Mouse (Mus musculus): ENCODE measurements at regions not wholly inside any gene's neighbourhood (a gene's known extent, or its start where the extent isn't known, plus 50 kb on each side); places are given as distances from the start of the nearest gene placed in this dataset.

GRCm38 (mm10) chr6:5663433-5664175 lies 61.8 kb upstream of the Dync1i1 start:
- ChIA-PET POLR2A (interaction anchor here in 1 of 4 experiments (0.6 kb wide), 1 partner anchor 165 kb away, joined by 3 read pairs; no protein-coding TSS in a partner anchor), CTCF (no interaction called here)

- ChIA-PET POLR2A (interaction anchor here in 2 of 4 experiments (0.6 to 0.7 kb wide), 2 partner anchors 105 to 145 kb away, joined by 3 read pairs; no protein-coding TSS in a partner anchor), CTCF (interaction anchor here (0.6 to 2.9 kb wide), 18 partner anchors 8 to 1239 kb away, joined by 3 to 27 read pairs (median 3); no protein-coding TSS in a partner anchor)
These were observed 80.2 kb upstream of the Dync1i1 start for GRCm38 (mm10) chr6:5645150-5645732.

- ChIA-PET POLR2A (no interaction called here), CTCF (interaction anchor here in 3 of 4 experiments (0.6 to 1.6 kb wide), 3 partner anchors 9 to 252 kb away, joined by 3 to 4 read pairs (median 4); no protein-coding TSS in a partner anchor)
These were observed 91.2 kb upstream of the Dync1i1 start for GRCm38 (mm10) chr6:5634222-5634621.

DNA sequence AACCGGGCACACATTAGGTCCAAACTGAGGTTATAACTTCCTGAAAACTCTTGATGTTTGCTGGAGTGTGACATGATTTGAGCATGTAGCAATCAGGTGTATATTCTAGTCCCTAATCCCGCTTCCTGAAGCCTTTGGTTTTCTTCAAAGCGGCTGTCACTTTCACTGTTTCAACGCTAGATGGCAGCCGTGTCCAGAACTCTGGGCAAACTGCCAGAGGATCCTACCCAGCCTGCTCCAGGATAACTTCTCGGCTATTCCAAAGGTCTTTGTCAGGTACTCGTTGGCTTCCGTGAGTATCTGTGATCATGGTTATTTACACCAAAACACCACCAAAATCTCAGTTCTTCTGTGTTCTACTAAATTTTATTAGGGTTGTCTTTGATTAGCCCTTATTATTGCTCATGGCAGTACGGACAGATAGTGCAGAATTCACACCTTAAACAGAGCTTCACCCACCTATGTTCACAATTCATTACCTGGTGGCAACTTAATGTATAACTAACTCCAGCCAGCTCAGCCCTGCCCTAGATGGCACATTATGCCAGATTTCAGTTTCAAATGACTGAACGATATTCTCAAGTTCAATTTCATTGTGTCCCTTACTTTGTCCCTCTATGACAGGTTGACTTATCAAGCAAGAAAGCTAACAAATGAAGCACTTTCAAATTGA lies 92.3 kb upstream of the Dync1i1 start:
- POLR2A ChIA-PET, result interaction anchor here in 1 of 4 experiments (0.5 kb wide), 1 partner anchor 1227 kb away, joined by 3 read pairs; no protein-coding TSS in a partner anchor
- CTCF ChIA-PET, result interaction anchor here in 3 of 4 experiments (0.6 to 2.0 kb wide), 8 partner anchors 10 to 925 kb away, joined by 3 to 6 read pairs (median 4); no protein-coding TSS in a partner anchor

DNA sequence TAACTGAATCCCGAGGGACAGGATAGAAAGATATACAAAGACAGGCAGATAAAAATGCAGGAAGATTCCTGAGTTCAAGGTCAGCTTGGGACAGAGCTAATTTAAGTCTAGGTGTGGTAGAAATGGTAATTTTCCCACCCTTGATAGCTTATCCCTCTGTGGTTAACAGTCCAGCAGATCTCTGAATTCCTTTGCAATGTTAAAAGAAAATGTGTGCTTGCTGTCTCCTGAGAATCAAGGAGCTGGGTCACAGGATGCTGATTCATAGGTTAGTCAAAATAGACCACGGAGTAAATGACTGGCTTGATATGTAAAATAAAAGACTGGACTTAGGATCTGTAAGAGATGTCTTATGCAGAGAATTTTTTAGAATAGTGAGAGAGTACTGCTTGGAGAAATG lies 101.4 kb upstream of the Dync1i1 start:
- POLR2A ChIA-PET, result no interaction called here
- CTCF ChIA-PET, result no interaction called here

GRCm38 (mm10) chr6:5621582-5621981 lies 103.9 kb upstream of the Dync1i1 start:
- ChIA-PET CTCF (no interaction called here), POLR2A (no interaction called here)

DNA sequence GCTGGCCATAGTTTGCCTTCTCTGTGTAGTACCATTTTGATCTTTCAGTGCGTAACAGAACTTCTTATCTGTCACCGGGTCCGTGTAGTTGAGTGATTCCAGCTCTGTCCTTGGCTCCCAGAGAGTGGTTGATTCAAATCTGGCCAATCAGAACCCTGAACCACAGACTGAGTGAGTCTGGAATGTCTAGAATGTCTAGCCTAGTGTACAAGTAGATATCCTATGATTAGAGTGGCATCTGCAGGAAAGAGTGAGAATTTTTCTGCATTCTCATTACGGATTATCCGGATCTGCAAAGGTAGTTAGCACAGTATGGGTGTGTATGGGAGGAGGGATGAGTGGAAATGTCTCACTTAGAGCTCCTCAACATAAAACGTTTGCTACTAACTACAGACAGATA lies 97.9 kb upstream of the Pdk4 start:
- POLR2A ChIA-PET, result no interaction called here
- CTCF ChIA-PET, result interaction anchor here in 1 of 4 experiments (2.0 kb wide), 1 partner anchor 211 kb away, joined by 5 read pairs; the partner anchor contains the start of gene Asb4

DNA sequence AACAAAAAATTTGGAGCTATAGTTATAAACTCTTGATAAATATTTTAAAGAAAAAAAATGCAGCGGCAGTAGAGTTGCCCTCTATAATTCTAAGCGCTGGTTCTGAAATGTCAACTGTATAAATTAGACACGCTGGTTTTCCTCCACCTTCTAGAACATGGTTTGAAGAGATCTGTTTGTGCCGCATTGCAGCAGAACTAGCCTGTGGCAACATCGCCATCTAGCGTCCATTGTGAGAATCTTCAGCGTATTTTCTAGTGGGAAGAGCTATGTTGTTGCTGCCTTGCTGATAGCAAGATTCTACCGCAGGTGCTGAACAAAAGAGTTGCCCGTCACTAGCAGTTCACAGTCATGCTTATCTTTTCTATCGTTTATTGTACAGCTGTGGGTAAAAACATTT lies 93.5 kb upstream of the Pdk4 start:
- ChIA-PET CTCF (interaction anchor here (0.6 to 2.2 kb wide), 45 partner anchors 10 to 936 kb away, joined by 3 to 19 read pairs (median 4); partner anchors contain the start of genes Dync1i1 (in 1 of the 4) and Pon3 (in 1 of the 4)), POLR2A (interaction anchor here in 3 of 4 experiments (0.6 to 1.3 kb wide), 5 partner anchors 93 to 1237 kb away, joined by 3 to 7 read pairs (median 3); partner anchors contain the start of gene Pdk4 (in 1 of the 3))

DNA sequence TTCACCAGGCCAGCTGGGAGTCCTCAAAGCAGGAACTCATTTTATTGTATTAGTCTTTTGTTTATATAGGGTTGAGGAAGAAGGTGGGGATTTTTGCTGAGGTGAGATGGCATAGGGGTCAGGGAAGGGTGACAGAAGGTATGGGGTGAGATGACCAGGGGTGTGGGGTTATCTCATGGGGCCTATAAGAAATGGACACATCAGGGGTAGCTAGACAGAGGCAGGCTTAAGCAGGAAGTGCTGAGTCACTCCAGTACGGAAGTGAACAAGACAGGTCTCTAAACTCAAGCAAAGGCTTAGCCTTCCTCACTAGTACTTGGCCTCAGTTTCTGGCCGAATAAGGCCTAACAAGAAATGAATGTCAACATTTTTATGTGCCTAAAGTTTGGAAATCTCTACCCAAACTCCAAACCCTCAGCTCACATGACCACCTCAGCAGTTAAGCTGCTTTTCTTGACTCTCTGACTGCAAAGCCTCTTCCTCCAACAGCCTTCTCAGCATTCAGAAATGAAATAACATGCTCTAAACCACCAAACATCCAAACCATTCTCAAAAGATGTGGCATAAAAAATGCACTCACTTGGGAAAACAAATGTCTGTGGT lies 86.9 kb upstream of the Pdk4 start:
- ChIA-PET CTCF (no interaction called here), POLR2A (interaction anchor here in 1 of 4 experiments (0.7 to 1.7 kb wide), 2 partner anchors 158 to 160 kb away, joined by 3 to 4 read pairs; no protein-coding TSS in a partner anchor)

GRCm38 (mm10) chr6:5576891-5577290 lies 80.8 kb upstream of the Pdk4 start:
- ChIA-PET POLR2A (interaction anchor here in 2 of 4 experiments (1.0 to 1.6 kb wide), 3 partner anchors 9 to 153 kb away, joined by 3 to 10 read pairs (median 3); partner anchors contain the start of gene Pdk4 (in 1 of the 2)), CTCF (interaction anchor here in 2 of 4 experiments (1.1 to 2.2 kb wide), 2 partner anchors 13 to 924 kb away, joined by 3 to 7 read pairs; no protein-coding TSS in a partner anchor)

- CTCF ChIA-PET, result no interaction called here
- POLR2A ChIA-PET, result interaction anchor here in 1 of 4 experiments (1.0 kb wide), 1 partner anchor 140 kb away, joined by 3 read pairs; no protein-coding TSS in a partner anchor
These were observed 70.5 kb upstream of the Pdk4 start for GRCm38 (mm10) chr6:5566582-5566981.

GRCm38 (mm10) chr6:5565049-5565448 lies 68.9 kb upstream of the Pdk4 start:
- CTCF ChIA-PET, result interaction anchor here in 1 of 4 experiments (1.4 kb wide), 1 partner anchor 25 kb away, joined by 4 read pairs; no protein-coding TSS in a partner anchor
- POLR2A ChIA-PET, result interaction anchor here in 2 of 4 experiments (0.6 to 1.1 kb wide), 2 partner anchors 68 to 555 kb away, joined by 3 read pairs; no protein-coding TSS in a partner anchor

- ChIA-PET CTCF (no interaction called here), POLR2A (no interaction called here)
These were observed 57.7 kb upstream of the Pdk4 start for GRCm38 (mm10) chr6:5553703-5554394.

GRCm38 (mm10) chr6:5550067-5550466 lies 54.0 kb upstream of the Pdk4 start:
- ChIA-PET CTCF (no interaction called here), POLR2A (no interaction called here)

Measured in embryonic stem cell, embryonic (primary cell).